ENCODE assay signal across 27 mouse cellular contexts in the genomic region with DNA sequence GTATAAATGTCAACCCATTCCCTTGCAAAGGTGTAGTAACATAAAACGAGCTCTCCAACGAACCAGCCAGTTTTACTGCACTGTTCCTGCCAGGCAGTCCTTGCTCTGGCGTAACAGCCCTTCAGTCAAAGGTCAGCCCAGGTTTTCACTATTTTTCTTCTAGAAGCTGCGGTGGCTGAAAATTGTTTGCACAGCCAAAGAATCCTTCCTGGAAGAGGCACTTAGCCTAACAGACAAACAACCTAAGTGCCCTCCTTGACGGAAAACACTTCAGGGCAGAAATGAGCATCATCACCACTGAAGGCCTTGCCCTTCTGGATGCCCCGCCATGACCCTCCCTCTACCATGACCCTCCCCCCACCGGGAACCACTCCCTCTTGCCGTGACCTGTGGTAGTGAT.
DNase-seq lines count a peak whose midpoint lies in the region; ATAC-seq and TF ChIP-seq lines count a peak whose summit lies in the region.
"Had no signal": no experiment of that assay in that cellular context is flagged by ENCODE, and none has a peak within 500 bp of the region (broad histone marks: within the 10 kb centered on the region; RNA-seq: fewer than 3 reads in every experiment).

No protein-coding gene starts in this region.

- H3K27ac ChIP-seq in kidney, adult 2 months (ENCODE audit: insufficient read depth, low read depth, low read length) = no peak overlapping the region
- H3K27ac ChIP-seq in intestine, postnatal 0 days (ENCODE audit: low read depth, low read length) = no peak overlapping the region
- H3K27ac ChIP-seq: embryonic facial prominence, embryonic 10.5 days; embryonic facial prominence, embryonic 15.5 days; forebrain, embryonic 13.5 days; hindbrain, embryonic 14.5 days; limb, embryonic 13.5 days; liver, embryonic 14.5 days; macrophage; midbrain, embryonic 13.5 days; neural tube, embryonic 13.5 days had no signal

- DNase-seq in kidney, adult 2 months = peak; percentile 81
- DNase-seq in kidney, postnatal 4 days = no peak
- DNase-seq in lung, postnatal 10 days = peak; percentile 57
- DNase-seq in yolk sac, embryonic 10.5 days (ENCODE audit: low spot score) = peak; percentile 70
- no peak for DNase-seq in gastrocnemius, postnatal 10 days
- DNase-seq in adrenal gland, postnatal 25 days = no peak
- DNase-seq: adrenal gland, adult 8-10 months; cerebellum, adult 8-10 months; cerebellum, postnatal 25 days; gastrocnemius, postnatal 14 days; heart, adult 18-20 months; heart, postnatal 4 days; kidney, adult 8-10 months; kidney, postnatal 14 days; thymus, postnatal 4 days had no signal

- H3K27me3 ChIP-seq in kidney, adult 2 months (replicated peaks; ENCODE audit: control insufficient read depth, insufficient read depth, low read length) = no peaks in the 10 kb centered on the region
- H3K27me3 ChIP-seq in intestine, postnatal 0 days (replicated peaks; ENCODE audit: control insufficient read depth, insufficient read depth, low read length) = no peaks in the 10 kb centered on the region
- H3K27me3 ChIP-seq: CH12.LX; forebrain, embryonic 13.5 days; limb, embryonic 13.5 days had no signal

- no peak overlapping the region for H3K4me3 ChIP-seq in kidney, adult 2 months (ENCODE audit: insufficient read depth, low read depth, low read length)
- H3K4me3 ChIP-seq in intestine, postnatal 0 days (ENCODE audit: low read depth, low read length) = no peak overlapping the region
- H3K4me3 ChIP-seq: embryonic facial prominence, embryonic 10.5 days; embryonic facial prominence, embryonic 15.5 days; forebrain, embryonic 13.5 days; limb, embryonic 13.5 days; midbrain, embryonic 13.5 days; neural tube, embryonic 13.5 days had no signal

- H3K9me3 ChIP-seq in intestine, postnatal 0 days (ENCODE audit: control insufficient read depth) = no peaks in the 10 kb centered on the region
- H3K9me3 ChIP-seq: embryonic facial prominence, embryonic 10.5 days; embryonic facial prominence, embryonic 15.5 days; forebrain, embryonic 13.5 days; limb, embryonic 13.5 days; midbrain, embryonic 13.5 days; neural tube, embryonic 13.5 days had no signal

- TF ChIP-seq POLR2A in kidney, adult 2 months (IDR thresholded peaks at IDR 0.05; ENCODE audit: low read depth, low read length) = no peak

- TF ChIP-seq CTCF in kidney, adult 2 months (conservative IDR thresholded peaks at IDR 0.05; ENCODE audit: insufficient read depth, insufficient read length, low read depth, low read length) = no peak
- no peak for TF ChIP-seq CTCF in intestine, postnatal 0 days (IDR thresholded peaks at IDR 0.05; ENCODE audit: low read depth)

- WGBS in kidney, adult 2 months = 58% methylated on average over 8 of the region's 8 CpGs
- WGBS in intestine, postnatal 0 days = 38% methylated on average over 8 of the region's 8 CpGs

- no peak overlapping the region for H3K9ac ChIP-seq in intestine, postnatal 0 days (ENCODE audit: low read depth, low read length)
- H3K9ac ChIP-seq: embryonic facial prominence, embryonic 15.5 days; forebrain, embryonic 13.5 days; hindbrain, embryonic 14.5 days; limb, embryonic 13.5 days; liver, embryonic 14.5 days; midbrain, embryonic 13.5 days; neural tube, embryonic 13.5 days had no signal

- 0 out of 2 replicates have a peak, but pooled peaks have one; percentile 39 for ATAC-seq in intestine, postnatal 0 days
- ATAC-seq: forebrain, embryonic 13.5 days; midbrain, embryonic 13.5 days had no signal

- no peaks in the 10 kb centered on the region for H3K36me3 ChIP-seq in kidney, adult 2 months (ENCODE audit: control insufficient read depth, insufficient read depth, low read length)
- H3K36me3 ChIP-seq in intestine, postnatal 0 days (ENCODE audit: control insufficient read depth, insufficient read depth) = no peaks in the 10 kb centered on the region
- H3K36me3 ChIP-seq: embryonic facial prominence, embryonic 10.5 days; embryonic facial prominence, embryonic 15.5 days; limb, embryonic 13.5 days; midbrain, embryonic 13.5 days; neural tube, embryonic 13.5 days had no signal

- H3K4me1 ChIP-seq in kidney, adult 2 months (ENCODE audit: control insufficient read depth, insufficient read depth, low read length) = peaks cover 12% of the 10 kb centered on the region
- H3K4me1 ChIP-seq in intestine, postnatal 0 days (replicated peaks; ENCODE audit: control insufficient read depth, insufficient read depth, low read length) = 0 out of 2 replicates have a peak, but pooled peaks cover 4% of the 10 kb centered on the region
- H3K4me1 ChIP-seq: forebrain, embryonic 13.5 days; neural tube, embryonic 13.5 days had no signal

- no peak overlapping the region for H3K4me2 ChIP-seq in intestine, postnatal 0 days (replicated peaks; ENCODE audit: low read depth)
- H3K4me2 ChIP-seq: embryonic facial prominence, embryonic 15.5 days; forebrain, embryonic 13.5 days; heart, embryonic 11.5 days; hindbrain, embryonic 14.5 days; limb, embryonic 13.5 days; midbrain, embryonic 13.5 days; neural tube, embryonic 13.5 days had no signal

Comparison
In these comparisons a context has a peak if more than half of its experiments do, and no peak if none do; other contexts are left out.
1. DNase-seq: peak in kidney, adult 2 months (single experiment), lung, postnatal 10 days (single experiment) and yolk sac, embryonic 10.5 days (single experiment); none in kidney, postnatal 4 days (0 of 2), gastrocnemius, postnatal 10 days (single experiment) and adrenal gland, postnatal 25 days (single experiment).